Mouse (Mus musculus): ENCODE measurements around the gene 1700001K19Rik.

- TF ChIP-seq CTCF (conservative IDR thresholded peaks at IDR 0.05; ENCODE audit: low read length) (peak; percentile 93), NANOG (IDR thresholded peaks at IDR 0.05; ENCODE audit: borderline replicate concordance, low read length) (no peak), POU5F1 (IDR thresholded peaks at IDR 0.05; ENCODE audit: borderline replicate concordance, low read length) (no peak)
Measured at GRCm38 (mm10) chr12:110703008-110703471, 20.6 kb upstream of the 1700001K19Rik start.

Data from E14TG2a.4 (cell line).